33 mouse cellular contexts compared by ENCODE assay signal in the genomic region with DNA sequence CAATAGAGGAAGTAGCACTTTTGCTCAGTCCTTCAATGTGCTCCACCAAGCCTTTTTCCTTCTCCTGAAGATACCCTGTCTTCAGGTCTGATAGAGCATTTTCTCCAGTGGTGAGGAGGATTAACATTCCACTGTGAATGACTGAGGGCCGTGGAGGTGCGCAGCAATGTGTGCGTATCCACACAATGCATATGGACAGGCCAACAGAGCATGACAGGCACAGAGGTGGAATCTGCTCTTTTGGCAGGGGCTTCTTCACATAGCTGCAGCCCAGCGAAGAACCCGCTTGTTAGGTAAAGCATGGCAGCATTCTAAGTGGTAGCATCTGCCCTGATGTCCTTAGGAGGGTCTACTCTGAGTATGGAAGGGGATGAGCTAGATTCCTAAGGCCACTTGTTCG. TPM values are rescaled to one million over a fixed set of nuclear protein-coding genes. Genes with fewer than 3 reads are reported as not detected.
"Had no signal": no experiment of that assay in that cellular context is flagged by ENCODE, and none has a peak within 500 bp of the region (broad histone marks: within the 10 kb centered on the region; RNA-seq: fewer than 3 reads in every experiment).

No protein-coding gene starts in this region.

- H3K4me1 ChIP-seq: heart, embryonic 10.5 days; heart, embryonic 12.5 days; hindbrain, embryonic 10.5 days; hindbrain, embryonic 12.5 days; intestine, embryonic 15.5 days; limb, embryonic 10.5 days; limb, embryonic 12.5 days; liver, embryonic 12.5 days had no signal

- DNase-seq: gastrocnemius, postnatal 25 days had no signal

- H3K9ac ChIP-seq: heart, embryonic 12.5 days; hindbrain, embryonic 12.5 days; hindbrain, embryonic 14.5 days; intestine, embryonic 15.5 days; limb, embryonic 12.5 days; liver, embryonic 12.5 days had no signal

- H3K36me3 ChIP-seq: heart, embryonic 10.5 days; heart, embryonic 12.5 days; hindbrain, embryonic 10.5 days; hindbrain, embryonic 12.5 days; intestine, embryonic 15.5 days; limb, embryonic 10.5 days; limb, embryonic 12.5 days; liver, embryonic 12.5 days had no signal

- H3K9me3 ChIP-seq: heart, embryonic 10.5 days; heart, embryonic 12.5 days; hindbrain, embryonic 10.5 days; hindbrain, embryonic 12.5 days; intestine, embryonic 15.5 days; limb, embryonic 10.5 days; limb, embryonic 12.5 days; liver, embryonic 12.5 days had no signal

- H3K27me3 ChIP-seq: heart, embryonic 12.5 days; hindbrain, embryonic 12.5 days; intestine, embryonic 15.5 days; limb, embryonic 12.5 days; liver, embryonic 12.5 days had no signal

- H3K4me2 ChIP-seq: heart, embryonic 12.5 days; hindbrain, embryonic 12.5 days; hindbrain, embryonic 14.5 days; intestine, embryonic 15.5 days; limb, embryonic 12.5 days; liver, embryonic 12.5 days had no signal

- H3K27ac ChIP-seq: gastrocnemius, adult 2 months; heart, adult 2 months; heart, embryonic 10.5 days; hindbrain, embryonic 10.5 days; hindbrain, embryonic 12.5 days; hindbrain, embryonic 14.5 days; intestine, embryonic 15.5 days; layer of hippocampus, adult 2 months; limb, embryonic 10.5 days; limb, embryonic 12.5 days; liver, embryonic 12.5 days had no signal

- ATAC-seq: inflammation-experienced regulatory T-cells, adult 6 months; intestine, embryonic 15.5 days; liver, embryonic 12.5 days had no signal

- H3K4me3 ChIP-seq: gastrocnemius, adult 2 months; heart, adult 2 months; heart, embryonic 10.5 days; heart, embryonic 12.5 days; hindbrain, embryonic 10.5 days; hindbrain, embryonic 12.5 days; intestine, embryonic 15.5 days; layer of hippocampus, adult 2 months; limb, embryonic 10.5 days; limb, embryonic 12.5 days; liver, embryonic 12.5 days had no signal

RNA-seq across cellular contexts. Expression of gene Gm11042, which starts 17.5 kb away (rescaled TPM):
- total RNA-seq: gastrocnemius, adult 2 months; gastrocnemius, postnatal 10 days; gastrocnemius, postnatal 25 days; gastrocnemius, postnatal 4 days; granulocyte monocyte progenitor cell, adult 5-6 weeks; heart, adult 2 months; heart, postnatal 10 days; heart, postnatal 25 days; heart, postnatal 4 days; layer of hippocampus, adult 2 months; layer of hippocampus, postnatal 10 days; layer of hippocampus, postnatal 25 days; left cerebral cortex, adult 8-10 months; left cerebral cortex, postnatal 14 days; left cerebral cortex, postnatal 36 days had no signal
- polyA plus RNA-seq: frontal cortex, adult 2 months; heart, adult 2 months; heart, embryonic 10.5 days; heart, embryonic 12.5 days; heart, embryonic 14.5 days; heart, embryonic 16.5 days; hindbrain, embryonic 10.5 days; hindbrain, embryonic 12.5 days; hindbrain, embryonic 14.5 days; hindbrain, embryonic 16.5 days; inflammation-experienced regulatory T-cells, adult 6 months; intestine, embryonic 15.5 days; intestine, postnatal 0 days; kidney, embryonic 14.5 days; kidney, embryonic 16.5 days; limb, embryonic 10.5 days; limb, embryonic 12.5 days; limb, embryonic 14.5 days; liver, embryonic 12.5 days had no signal
